Mouse (Mus musculus) T-helper 2 cell (primary cell): ENCODE results near the gene Gas7.

Source experiments
- in situ Hi-C: fragments of 300-600 bp; cut with MboI, MseI; formaldehyde crosslinking; loops from one replicate; pipeline ENCODE4 v1.15.1; 2025; ENCODE audit warnings: high pct_unique_total_duplicates

Gene Gas7

GRCm38 (mm10) chr11:67574344-67574743, 119.1 kb downstream of the Gas7 start:
- in situ Hi-C loops = no loop called here

- in situ Hi-C loops = no loop called here
Measured at GRCm38 (mm10) chr11:67577472-67577871, 122.2 kb downstream of the Gas7 start.

GRCm38 (mm10) chr11:67577994-67578393, 122.8 kb downstream of the Gas7 start:
- in situ Hi-C loops = no loop called here

- in situ Hi-C loops = no loop called here
Measured at GRCm38 (mm10) chr11:67579136-67579535, 123.9 kb downstream of the Gas7 start.

- in situ Hi-C loops = no loop called here
Measured at GRCm38 (mm10) chr11:67581549-67581948, 126.3 kb downstream of the Gas7 start.

GRCm38 (mm10) chr11:67582570-67582969, 127.3 kb downstream of the Gas7 start:
- in situ Hi-C loops = no loop called here

GRCm38 (mm10) chr11:67585016-67585415, 129.8 kb downstream of the Gas7 start:
- in situ Hi-C loops = no loop called here

- in situ Hi-C loops = no loop called here
Measured at GRCm38 (mm10) chr11:67585629-67586028, 130.4 kb downstream of the Gas7 start.

- in situ Hi-C loops = no loop called here
Measured at GRCm38 (mm10) chr11:67586231-67586994, 131.2 kb downstream of the Gas7 start.

- in situ Hi-C loops = no loop called here
Measured at GRCm38 (mm10) chr11:67588196-67588827, 133.1 kb downstream of the Gas7 start.

- in situ Hi-C loops = no loop called here
Measured at GRCm38 (mm10) chr11:67588828-67589314, 133.6 kb downstream of the Gas7 start.

- in situ Hi-C loops = no loop called here
Measured at GRCm38 (mm10) chr11:67596233-67596632, 141.0 kb downstream of the Gas7 start.

GRCm38 (mm10) chr11:67596856-67597255, 141.6 kb downstream of the Gas7 start:
- in situ Hi-C loops = no loop called here

GRCm38 (mm10) chr11:67597388-67597787, 142.2 kb downstream of the Gas7 start:
- in situ Hi-C loops = no loop called here

GRCm38 (mm10) chr11:67599141-67599540, 143.9 kb downstream of the Gas7 start:
- in situ Hi-C loops = no loop called here

GRCm38 (mm10) chr11:67600710-67601430, 145.6 kb downstream of the Gas7 start:
- in situ Hi-C loops = no loop called here

GRCm38 (mm10) chr11:67602711-67603369, 147.6 kb downstream of the Gas7 start:
- in situ Hi-C loops = no loop called here

- in situ Hi-C loops = no loop called here
Measured at GRCm38 (mm10) chr11:67604481-67604880, 149.2 kb downstream of the Gas7 start.

- in situ Hi-C loops = no loop called here
Measured at GRCm38 (mm10) chr11:67608114-67608683, 153.0 kb downstream of the Gas7 start.

- in situ Hi-C loops = loop anchor here (10.0 kb wide), 1 partner anchor 1647 kb away; no protein-coding TSS in a partner anchor
Measured at GRCm38 (mm10) chr11:67612158-67612839, 157.1 kb downstream of the Gas7 start.
